Mouse (Mus musculus) midbrain, embryonic 12.5 days (tissue): ENCODE results near the gene Ak1. TPM values are rescaled to one million over a fixed set of nuclear protein-coding genes. Genes with fewer than 3 reads are reported as not detected.

Experiments
- ATAC-seq: fragments of 200-750 bp; cut with Nextera tagmentation; 2 replicates; pipeline ENCODE4 v1.8.0; 2017; ENCODE audit warnings: low read depth, moderate TSS enrichment, moderate library complexity; ENCODE audit not compliant: low FRiP score
- H3K27ac ChIP-seq: fragments of 300-500 bp; sonication (generic); replicated peaks from 2 replicates; pipeline ENCODE4 v1.5.1; 2016; ENCODE audit warnings: mild to moderate bottlenecking
- H3K27me3 ChIP-seq: fragments of 300-500 bp; sonication (generic); 2 replicates; pipeline ENCODE4 v1.6.1; 2016; ENCODE audit warnings: mild to moderate bottlenecking
- H3K36me3 ChIP-seq: fragments of 300-500 bp; sonication (generic); 2 replicates; pipeline ENCODE4 v1.6.1; 2016
- H3K4me1 ChIP-seq: fragments of 300-500 bp; sonication (generic); 2 replicates; pipeline ENCODE4 v1.6.1; 2016
- H3K4me2 ChIP-seq: fragments of 300-500 bp; sonication (generic); replicated peaks from 2 replicates; pipeline ENCODE4 v1.6.1; 2016; ENCODE audit warnings: mild to moderate bottlenecking, moderate library complexity
- H3K4me3 ChIP-seq: fragments of 300-500 bp; sonication (generic); 2 replicates; pipeline ENCODE4 v1.5.1; 2016; ENCODE audit warnings: mild to moderate bottlenecking
- H3K9ac ChIP-seq: fragments of 300-500 bp; sonication (generic); replicated peaks from 2 replicates; pipeline ENCODE4 v1.6.1; 2016; ENCODE audit warnings: mild to moderate bottlenecking, moderate library complexity
- H3K9me3 ChIP-seq: fragments of 300-500 bp; sonication (generic); 2 replicates; pipeline ENCODE4 v1.6.1; 2016; ENCODE audit warnings: mild to moderate bottlenecking
- WGBS: fragments of 180-500 bp; shearing (Covaris S2); methylation state at CpG from one replicate; pipeline ENCODE4 v1.1.7; 2016; 5-methylcytosine and 5-hydroxymethylcytosine counted together
- polyA plus RNA-seq: library from polyadenylated mRNA; unstranded; fragments of >200 nt; fragmentation: Nextera tagmentation; extraction: Ambion mirVana; gene quantifications from 2 replicates; pipeline ENCODE4 v1.2.1, GENCODE M21; 2016

Ak1 gene
- polyA plus RNA-seq, 1 experiment from 2014 or later = 31.6 TPM

GRCm38 (mm10) chr2:32645647-32646046 lies 24.1 kb downstream of the Ak1 start:
- WGBS = 74% methylated on average over 3 of the region's 3 CpGs
- Histone ChIP-seq H3K4me3 (no peak overlapping the region), H3K4me1 (no peaks in the 10 kb centered on the region), H3K27ac (no peak overlapping the region), H3K36me3 (no peaks in the 10 kb centered on the region), H3K27me3 (no peaks in the 10 kb centered on the region), H3K9ac (no peak overlapping the region), H3K9me3 (no peaks in the 10 kb centered on the region), H3K4me2 (no peak overlapping the region)
- no peak for ATAC-seq

- no peak for ATAC-seq
- 65% methylated on average over 31 of the region's 31 CpGs for WGBS
- Histone ChIP-seq H3K4me2 (no peak within 1 kb of the TSS), H3K27me3 (no peaks in the 10 kb centered on the region), H3K27ac (no peak within 1 kb of the TSS), H3K4me1 (no peaks in the 10 kb centered on the region), H3K4me3 (no peak within 1 kb of the TSS), H3K9ac (no peak within 1 kb of the TSS), H3K36me3 (no peaks in the 10 kb centered on the region), H3K9me3 (no peaks in the 10 kb centered on the region)
Measured at GRCm38 (mm10) chr2:32646379-32647056, 25.0 kb downstream of the Ak1 start, which contains the start of gene Eng. TSS of gene Eng (plus strand) at chr2:32646595.

DNA sequence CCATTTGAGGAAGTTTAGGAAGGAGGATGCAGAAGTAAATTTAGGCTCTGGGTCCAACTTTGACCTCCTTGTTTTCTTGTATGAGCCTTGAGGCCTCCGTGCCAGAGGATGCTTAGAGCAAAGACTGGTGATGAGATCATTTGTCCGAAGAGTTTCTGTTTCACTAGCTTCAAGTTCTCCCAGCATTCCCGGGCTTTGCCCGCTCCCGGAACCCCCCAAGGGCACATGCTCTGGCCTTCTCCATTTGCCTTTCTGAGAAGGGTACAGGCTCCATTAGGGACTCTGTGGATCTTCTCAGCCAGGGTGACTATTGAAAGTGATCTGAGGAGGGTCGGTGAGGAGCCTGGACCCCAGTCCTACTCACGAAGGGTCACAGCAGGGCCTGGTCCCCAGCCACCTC lies 25.8 kb downstream of the Ak1 start:
- 93% methylated on average over 7 of the region's 7 CpGs for WGBS
- no peaks in the 10 kb centered on the region for H3K9me3 ChIP-seq
- H3K27me3 ChIP-seq = no peaks in the 10 kb centered on the region
- no peak overlapping the region for H3K9ac ChIP-seq
- no peaks in the 10 kb centered on the region for H3K4me1 ChIP-seq
- no peak overlapping the region for H3K27ac ChIP-seq
- ATAC-seq = no peak
- no peak overlapping the region for H3K4me3 ChIP-seq
- no peaks in the 10 kb centered on the region for H3K36me3 ChIP-seq
- no peak overlapping the region for H3K4me2 ChIP-seq

- Histone ChIP-seq H3K27me3 (no peaks in the 10 kb centered on the region), H3K9ac (no peak overlapping the region), H3K4me2 (no peak overlapping the region), H3K4me3 (no peak overlapping the region), H3K9me3 (no peaks in the 10 kb centered on the region), H3K27ac (no peak overlapping the region), H3K4me1 (0 out of 2 replicates have a peak, but pooled peaks cover 3% of the 10 kb centered on the region), H3K36me3 (no peaks in the 10 kb centered on the region)
- no peak for ATAC-seq
- WGBS = 56% methylated on average over 7 of the region's 7 CpGs
Measured at GRCm38 (mm10) chr2:32653764-32654163, 32.2 kb downstream of the Ak1 start.

GRCm38 (mm10) chr2:32654743-32655393 lies 33.3 kb downstream of the Ak1 start:
- H3K9ac ChIP-seq = no peak overlapping the region
- no peak for ATAC-seq
- WGBS = 76% methylated on average over 14 of the region's 14 CpGs
- H3K4me1 ChIP-seq = 0 out of 2 replicates have a peak, but pooled peaks cover 3% of the 10 kb centered on the region
- no peaks in the 10 kb centered on the region for H3K9me3 ChIP-seq
- no peak overlapping the region for H3K4me3 ChIP-seq
- no peaks in the 10 kb centered on the region for H3K27me3 ChIP-seq
- no peak overlapping the region for H3K4me2 ChIP-seq
- H3K27ac ChIP-seq = no peak overlapping the region
- H3K36me3 ChIP-seq = no peaks in the 10 kb centered on the region

- H3K4me3 ChIP-seq = no peak overlapping the region
- WGBS = 93% methylated on average over 3 of the region's 3 CpGs
- H3K4me1 ChIP-seq = 0 out of 2 replicates have a peak, but pooled peaks cover 3% of the 10 kb centered on the region
- no peaks in the 10 kb centered on the region for H3K9me3 ChIP-seq
- H3K27ac ChIP-seq = no peak overlapping the region
- no peak for ATAC-seq
- H3K9ac ChIP-seq = no peak overlapping the region
- H3K27me3 ChIP-seq = no peaks in the 10 kb centered on the region
- no peaks in the 10 kb centered on the region for H3K36me3 ChIP-seq
- H3K4me2 ChIP-seq = no peak overlapping the region
Measured at GRCm38 (mm10) chr2:32655394-32655744, 33.8 kb downstream of the Ak1 start.

GRCm38 (mm10) chr2:32655826-32656225 lies 34.3 kb downstream of the Ak1 start:
- no peaks in the 10 kb centered on the region for H3K9me3 ChIP-seq
- H3K9ac ChIP-seq = no peak overlapping the region
- 0 out of 2 replicates have a peak, but pooled peaks cover 3% of the 10 kb centered on the region for H3K4me1 ChIP-seq
- H3K36me3 ChIP-seq = no peaks in the 10 kb centered on the region
- WGBS = 74% methylated on average over 12 of the region's 12 CpGs
- H3K4me3 ChIP-seq = no peak overlapping the region
- H3K4me2 ChIP-seq = no peak overlapping the region
- H3K27ac ChIP-seq = no peak overlapping the region
- no peaks in the 10 kb centered on the region for H3K27me3 ChIP-seq
- ATAC-seq = no peak

GRCm38 (mm10) chr2:32658873-32659272 lies 37.3 kb downstream of the Ak1 start:
- H3K4me3 ChIP-seq = no peak overlapping the region
- no peaks in the 10 kb centered on the region for H3K27me3 ChIP-seq
- no peaks in the 10 kb centered on the region for H3K9me3 ChIP-seq
- no peak overlapping the region for H3K27ac ChIP-seq
- 92% methylated on average over 2 of the region's 2 CpGs for WGBS
- H3K4me1 ChIP-seq = 0 out of 2 replicates have a peak, but pooled peaks cover 1% of the 10 kb centered on the region
- H3K4me2 ChIP-seq = no peak overlapping the region
- ATAC-seq = no peak
- no peaks in the 10 kb centered on the region for H3K36me3 ChIP-seq
- no peak overlapping the region for H3K9ac ChIP-seq

DNA sequence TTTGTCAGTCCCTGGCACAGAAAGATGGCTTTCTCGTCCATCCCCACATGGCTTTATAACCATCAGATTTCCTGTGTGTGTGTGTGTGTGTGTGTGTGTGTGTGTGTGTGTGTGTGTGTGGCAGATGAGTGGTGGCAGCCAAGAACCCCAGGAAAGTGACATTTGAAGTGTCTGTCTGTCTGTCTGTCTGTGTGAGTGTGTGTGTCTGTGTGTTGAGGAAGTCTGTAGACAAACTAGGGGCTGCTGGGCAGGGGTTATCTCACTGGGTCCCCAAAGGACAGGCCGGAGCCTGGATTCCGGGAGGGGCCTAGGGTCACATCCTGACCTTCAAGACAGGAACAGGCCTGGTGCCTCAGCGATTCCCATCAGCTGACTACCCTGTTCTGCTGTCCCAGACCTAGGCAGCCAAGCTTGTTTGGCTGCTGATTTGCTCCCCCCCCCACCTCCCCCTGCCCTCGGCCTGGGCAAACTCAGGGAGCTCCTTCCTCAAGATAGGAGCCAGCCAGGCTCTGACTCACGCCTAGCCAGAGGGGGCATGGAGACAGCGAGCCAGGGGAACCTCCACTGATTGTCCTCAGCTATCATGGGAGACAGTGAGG lies 40.0 kb downstream of the Ak1 start:
- Histone ChIP-seq H3K9ac (no peak overlapping the region), H3K4me3 (no peak overlapping the region), H3K4me2 (no peak overlapping the region), H3K9me3 (no peaks in the 10 kb centered on the region), H3K27ac (no peak overlapping the region), H3K36me3 (no peaks in the 10 kb centered on the region), H3K4me1 (no peaks in the 10 kb centered on the region), H3K27me3 (no peaks in the 10 kb centered on the region)
- ATAC-seq = no peak
- WGBS = 72% methylated on average over 7 of the region's 7 CpGs

DNA sequence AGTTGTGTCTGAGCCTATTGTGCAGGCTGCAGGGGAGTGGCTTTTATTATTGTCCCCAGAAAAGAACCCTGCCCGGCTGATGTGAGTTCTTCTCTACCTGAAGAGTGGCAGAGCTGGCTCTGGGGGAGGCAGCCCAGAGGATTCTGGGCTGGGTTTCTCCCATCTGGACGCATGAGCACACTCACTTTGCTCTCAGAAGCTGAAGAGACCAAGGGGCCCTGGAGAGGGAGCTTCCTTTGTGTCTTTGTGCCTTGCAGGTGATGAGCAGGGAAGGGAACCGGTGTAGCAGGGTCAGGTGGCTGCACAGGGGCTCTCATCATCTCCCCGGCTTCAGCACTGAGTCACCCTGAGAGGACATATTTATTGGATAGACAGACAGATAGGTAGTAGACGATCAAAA lies 40.7 kb downstream of the Ak1 start:
- H3K9ac ChIP-seq = no peak overlapping the region
- H3K36me3 ChIP-seq = no peaks in the 10 kb centered on the region
- no peak overlapping the region for H3K27ac ChIP-seq
- no peak overlapping the region for H3K4me2 ChIP-seq
- no peaks in the 10 kb centered on the region for H3K27me3 ChIP-seq
- WGBS = 56% methylated on average over 5 of the region's 5 CpGs
- no peak overlapping the region for H3K4me3 ChIP-seq
- H3K4me1 ChIP-seq = no peaks in the 10 kb centered on the region
- H3K9me3 ChIP-seq = no peaks in the 10 kb centered on the region
- no peak for ATAC-seq

GRCm38 (mm10) chr2:32665345-32665744 lies 43.8 kb downstream of the Ak1 start:
- no peak overlapping the region for H3K4me2 ChIP-seq
- ATAC-seq = no peak
- no peak overlapping the region for H3K4me3 ChIP-seq
- H3K27me3 ChIP-seq = no peaks in the 10 kb centered on the region
- H3K36me3 ChIP-seq = no peaks in the 10 kb centered on the region
- WGBS = 87% methylated on average over 8 of the region's 8 CpGs
- H3K9ac ChIP-seq = no peak overlapping the region
- H3K4me1 ChIP-seq = 0 out of 2 replicates have a peak, but pooled peaks cover 3% of the 10 kb centered on the region
- no peak overlapping the region for H3K27ac ChIP-seq
- H3K9me3 ChIP-seq = no peaks in the 10 kb centered on the region

- no peak overlapping the region for H3K4me2 ChIP-seq
- WGBS = 90% methylated on average over 6 of the region's 6 CpGs
- ATAC-seq = no peak
- H3K4me1 ChIP-seq = 0 out of 2 replicates have a peak, but pooled peaks cover 3% of the 10 kb centered on the region
- H3K27me3 ChIP-seq = no peaks in the 10 kb centered on the region
- no peaks in the 10 kb centered on the region for H3K36me3 ChIP-seq
- H3K9ac ChIP-seq = no peak overlapping the region
- H3K4me3 ChIP-seq = no peak overlapping the region
- H3K27ac ChIP-seq = no peak overlapping the region
- H3K9me3 ChIP-seq = no peaks in the 10 kb centered on the region
Measured at GRCm38 (mm10) chr2:32665853-32666252, 44.3 kb downstream of the Ak1 start.
